Mouse (Mus musculus) mature B cell (primary cell): ENCODE data around the gene Rims4.

ENCODE experiments used
- in situ Hi-C: fragments of 300-500 bp; cut with MboI; formaldehyde crosslinking; loops from 2 replicates; pipeline ENCODE4 v1.14.3; 2019

Gene Rims4

GRCm38 (mm10) chr2:163918317-163919258, at the start of gene Rims4:
Gene Rims4, minus strand, starts transcription at chr2:163918683.
- in situ Hi-C loops = no loop called here

GRCm38 (mm10) chr2:163965706-163966105, 47.2 kb upstream of the Rims4 start:
- in situ Hi-C loops = no loop called here

GRCm38 (mm10) chr2:163964606-163965560, 46.4 kb upstream of the Rims4 start:
- in situ Hi-C loops = no loop called here

- in situ Hi-C loops = no loop called here
Measured at GRCm38 (mm10) chr2:163953622-163954310, 35.3 kb upstream of the Rims4 start.

- in situ Hi-C loops = no loop called here
Measured at GRCm38 (mm10) chr2:163951770-163952169, 33.3 kb upstream of the Rims4 start.

GRCm38 (mm10) chr2:163947976-163948375, 29.5 kb upstream of the Rims4 start:
- in situ Hi-C loops = no loop called here

- in situ Hi-C loops = no loop called here
Measured at GRCm38 (mm10) chr2:163946221-163946620, 27.7 kb upstream of the Rims4 start.

- in situ Hi-C loops = no loop called here
Measured at GRCm38 (mm10) chr2:163944511-163944910, 26.0 kb upstream of the Rims4 start.

GRCm38 (mm10) chr2:163943056-163943455, 24.6 kb upstream of the Rims4 start:
- in situ Hi-C loops = no loop called here

GRCm38 (mm10) chr2:163939522-163939921, 21.0 kb upstream of the Rims4 start:
- in situ Hi-C loops = no loop called here

- in situ Hi-C loops = no loop called here
Measured at GRCm38 (mm10) chr2:163932151-163932550, 13.7 kb upstream of the Rims4 start.

GRCm38 (mm10) chr2:163928464-163929200, 10.1 kb upstream of the Rims4 start:
- in situ Hi-C loops = no loop called here

GRCm38 (mm10) chr2:163925044-163925443, 6.6 kb upstream of the Rims4 start:
- in situ Hi-C loops = no loop called here

GRCm38 (mm10) chr2:163924531-163924930, 6.0 kb upstream of the Rims4 start:
- in situ Hi-C loops = no loop called here

GRCm38 (mm10) chr2:163923113-163923512, 4.6 kb upstream of the Rims4 start:
- in situ Hi-C loops = no loop called here

- in situ Hi-C loops = no loop called here
Measured at GRCm38 (mm10) chr2:163919581-163919980, 1.1 kb upstream of the Rims4 start.

GRCm38 (mm10) chr2:163916703-163917102, 1.8 kb downstream of the Rims4 start:
- in situ Hi-C loops = no loop called here

GRCm38 (mm10) chr2:163915294-163915791, 3.1 kb downstream of the Rims4 start:
- in situ Hi-C loops = no loop called here

- in situ Hi-C loops = no loop called here
Measured at GRCm38 (mm10) chr2:163914107-163914506, 4.4 kb downstream of the Rims4 start.

- in situ Hi-C loops = no loop called here
Measured at GRCm38 (mm10) chr2:163913704-163914103, 4.8 kb downstream of the Rims4 start.
